Mouse (Mus musculus) heart, adult 18-20 months (tissue): Measurements from ENCODE around the gene Mki67. TPM values are rescaled to one million over a fixed set of nuclear protein-coding genes. Genes with fewer than 3 reads are reported as not detected.

Source experiments
- DNase-seq, 2 experiments: peaks; one replicate each; pipeline ENCODE4 v3.0.0; 2021 to 2022; ENCODE audit warnings: mixed read lengths in 1 of 2
- total RNA-seq, 2 experiments: library from RNA; stranded (reverse); gene quantifications; 2 replicates each; pipeline ENCODE4 v1.2.3; 2021

The Mki67 gene
- total RNA-seq, 2 experiments from 2014 or later: 1.4 to 1.8 TPM

DNA sequence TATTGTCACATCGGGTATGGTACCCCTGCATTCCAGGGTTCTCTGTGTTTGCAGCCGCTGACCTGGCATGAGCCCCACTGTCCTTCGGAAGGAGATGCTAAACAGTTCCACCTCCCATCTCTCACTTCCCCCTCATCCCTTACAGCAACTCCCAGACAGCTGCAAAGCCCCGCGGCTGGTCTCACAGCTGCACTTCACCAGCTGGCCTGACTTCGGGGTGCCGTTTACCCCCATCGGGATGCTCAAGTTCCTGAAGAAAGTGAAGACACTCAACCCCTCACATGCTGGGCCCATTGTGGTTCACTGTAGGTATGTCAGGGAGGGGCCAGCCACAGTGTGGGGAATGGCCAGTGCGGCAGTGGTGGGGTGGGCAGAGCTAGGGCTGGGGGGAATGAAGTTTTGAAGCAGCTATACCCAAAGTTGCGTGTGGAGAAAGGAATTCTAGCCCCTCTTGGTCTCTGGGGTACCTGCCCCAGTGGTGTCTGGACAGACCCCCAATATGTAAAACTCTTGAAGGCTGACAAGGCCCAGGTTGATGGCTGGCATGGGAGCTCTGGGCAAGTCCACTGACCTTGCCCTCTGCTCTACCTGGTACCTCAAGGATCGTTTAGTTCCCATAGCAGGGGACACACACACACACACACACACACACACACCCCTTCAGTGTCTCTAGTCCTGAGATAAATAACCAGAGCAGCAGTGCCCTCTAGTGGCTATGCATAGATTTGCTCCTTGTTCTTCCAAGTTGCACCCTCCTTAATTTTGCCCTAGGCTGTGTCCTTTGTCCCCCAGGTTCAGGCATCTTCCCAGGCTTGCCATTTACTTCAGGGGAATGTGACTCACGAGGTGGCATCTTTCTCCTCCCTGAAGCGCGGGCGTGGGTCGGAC is 47.1 kb downstream of the Mki67 start:
- peak; percentile 50 to 73 for DNase-seq

GRCm38 (mm10) chr7:135666314-135666713 is 49.8 kb downstream of the Mki67 start:
- no peak for DNase-seq

DNA sequence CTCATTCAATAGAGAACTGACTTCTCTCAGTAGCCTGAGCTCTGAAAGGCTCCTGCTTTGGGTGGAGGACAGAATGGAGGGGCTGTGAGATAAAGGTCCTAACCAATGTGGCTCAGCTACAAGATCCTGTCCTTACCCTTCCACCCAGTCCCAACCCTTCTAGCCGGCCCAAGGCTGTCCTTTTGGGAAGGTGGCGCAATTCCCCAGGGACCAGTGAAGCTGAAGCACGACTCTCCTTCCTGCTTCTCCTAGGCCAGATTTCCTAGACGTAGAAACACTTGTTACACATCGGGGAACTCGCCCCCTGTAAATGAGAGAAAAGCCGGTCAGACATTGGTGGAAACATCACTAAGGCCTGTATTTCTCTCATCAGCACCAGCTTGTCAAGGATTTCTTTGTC is 52.0 kb downstream of the Mki67 start:
- DNase-seq: no peak

DNA sequence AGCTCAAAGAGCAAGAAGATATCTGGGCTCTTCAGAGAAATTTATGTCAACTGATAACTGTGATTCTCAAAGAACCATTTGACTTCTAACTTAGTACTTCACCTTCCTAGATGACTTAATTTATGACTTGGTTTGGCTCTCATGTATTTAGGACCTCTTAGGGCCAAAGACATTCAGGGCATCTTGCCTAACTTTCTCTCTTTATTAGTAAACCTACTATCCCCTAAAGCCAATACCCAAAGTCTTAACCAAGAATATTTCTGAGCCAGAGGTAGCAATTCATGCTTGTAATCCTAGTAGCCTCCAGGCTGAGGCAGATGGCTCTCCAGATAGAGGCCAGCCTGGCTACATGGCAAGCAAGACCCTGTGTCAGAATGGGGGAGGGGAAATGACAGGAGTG is 55.8 kb downstream of the Mki67 start:
- no peak for DNase-seq

GRCm38 (mm10) chr7:135659314-135659935 is 56.7 kb downstream of the Mki67 start:
- DNase-seq: no peak

GRCm38 (mm10) chr7:135658150-135658549 is 58.0 kb downstream of the Mki67 start:
- no peak for DNase-seq

GRCm38 (mm10) chr7:135655113-135655512 is 61.0 kb downstream of the Mki67 start:
- DNase-seq: peak in 1 of 2 experiments; percentile 40

- DNase-seq: no peak
Measured at GRCm38 (mm10) chr7:135654288-135654687, 61.9 kb downstream of the Mki67 start.

DNA sequence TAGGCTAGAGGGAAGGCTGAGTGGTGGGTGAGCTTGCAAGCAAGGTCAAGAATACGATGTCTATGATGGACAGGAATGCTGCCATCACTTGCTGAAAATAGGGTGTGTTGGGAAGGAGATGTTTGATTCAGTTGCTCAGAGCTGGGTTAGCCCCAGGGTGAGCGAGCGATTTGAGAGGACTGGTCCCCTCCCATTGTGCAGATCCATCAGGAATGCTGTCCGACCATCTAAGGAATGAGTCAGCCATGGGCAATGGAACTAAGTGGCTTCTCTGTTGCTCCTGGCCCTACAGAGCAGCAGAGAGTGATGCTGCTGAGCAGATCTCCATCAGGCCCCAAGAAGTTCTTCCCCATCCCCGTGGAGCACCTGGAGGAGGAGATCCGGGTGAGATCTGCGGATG is 62.6 kb downstream of the Mki67 start:
- DNase-seq: no peak

- no peak for DNase-seq
Measured at GRCm38 (mm10) chr7:135652781-135653180, 63.4 kb downstream of the Mki67 start.

DNA sequence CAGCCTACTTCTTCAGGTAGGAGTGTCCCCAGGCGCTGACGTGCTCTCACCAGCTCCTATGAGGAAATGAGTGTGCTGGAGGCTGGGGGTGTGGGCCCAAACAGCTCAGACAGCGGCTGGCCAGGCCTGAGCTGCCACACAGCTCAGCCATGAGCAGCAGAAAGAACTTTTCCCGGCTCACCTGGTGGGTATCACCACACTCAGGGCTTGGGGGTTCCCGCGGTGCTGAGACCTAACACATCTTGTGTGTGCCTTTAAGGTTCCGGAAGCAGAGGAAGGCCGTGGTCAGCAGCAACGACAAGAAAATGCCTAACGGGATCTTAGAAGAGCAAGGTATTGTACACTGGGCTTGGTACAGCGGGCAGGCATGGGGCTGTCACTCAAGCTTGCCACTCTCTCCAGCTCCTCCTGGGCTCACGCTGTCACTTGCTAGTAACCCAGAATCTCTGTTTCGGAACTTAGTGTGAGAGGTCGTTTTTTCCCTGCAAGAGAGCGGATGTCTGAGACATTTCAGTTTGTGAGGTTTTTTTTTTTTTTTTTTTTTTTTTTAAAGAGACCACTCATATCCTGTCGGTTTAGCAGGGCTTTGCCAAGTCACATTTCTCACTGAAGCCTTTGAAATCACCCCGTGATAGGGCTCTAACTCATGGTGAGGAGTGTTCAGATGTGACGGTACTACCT is 64.2 kb downstream of the Mki67 start:
- DNase-seq: peak; percentile 53 to 62

DNA sequence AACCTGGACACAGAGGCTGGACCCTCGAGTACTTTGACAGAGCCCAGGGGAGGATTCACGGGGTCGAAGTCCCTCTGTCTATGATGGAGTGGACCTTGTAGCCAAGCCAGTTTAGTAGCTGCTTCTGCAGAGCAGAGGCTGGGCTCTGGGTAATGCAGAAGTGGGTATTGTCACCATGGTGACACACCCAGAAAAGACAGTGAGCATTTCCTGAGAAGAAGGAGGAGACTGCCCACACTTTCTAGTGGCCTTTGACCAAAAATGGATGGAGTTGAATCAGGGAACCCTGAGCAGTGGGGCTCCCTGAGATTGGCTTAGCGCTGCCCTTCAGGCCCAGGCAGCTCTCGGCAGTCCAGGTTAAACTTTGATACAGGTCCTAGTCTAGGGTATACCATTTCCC is 66.1 kb downstream of the Mki67 start:
- peak in 1 of 2 experiments; percentile 51 for DNase-seq

DNA sequence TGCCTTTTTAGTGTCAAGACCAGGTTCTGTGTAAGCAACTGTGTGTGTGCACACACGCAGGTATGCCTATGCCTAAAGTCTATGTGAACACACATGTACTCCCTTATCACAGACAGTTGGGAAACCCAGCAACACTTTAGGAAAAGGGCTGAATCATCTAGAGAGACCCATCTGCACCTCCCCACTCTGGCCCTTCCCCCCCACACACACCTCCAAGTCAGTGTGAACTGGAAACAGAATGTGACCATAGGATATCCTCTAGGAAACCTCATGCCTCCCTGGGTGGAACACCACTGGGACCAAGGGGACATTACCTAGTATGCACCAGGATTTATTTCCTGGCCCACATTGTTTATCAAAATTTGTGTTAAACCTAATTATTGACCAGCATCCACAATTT is 66.9 kb downstream of the Mki67 start:
- no peak for DNase-seq

DNA sequence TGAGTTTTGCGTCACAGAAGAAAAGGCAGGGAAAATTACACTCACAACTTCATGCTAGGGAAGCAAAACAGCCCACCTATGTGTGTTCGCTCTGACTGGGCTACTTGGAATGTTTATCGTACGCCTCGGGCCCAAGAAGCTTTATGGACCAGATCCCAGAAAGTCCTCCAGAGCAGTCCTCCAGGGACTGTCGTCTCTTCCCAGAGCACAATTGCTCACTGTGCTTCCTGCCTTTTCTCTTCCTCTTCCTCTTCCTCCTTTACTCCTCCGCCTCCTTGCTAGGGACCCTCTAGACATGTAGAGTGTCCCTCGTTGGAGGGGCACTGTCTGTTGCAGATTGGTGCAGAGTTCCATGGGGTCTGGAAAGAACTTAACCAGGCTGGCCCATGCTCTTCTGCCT is 67.3 kb downstream of the Mki67 start:
- peak; percentile 25 to 31 for DNase-seq

- no peak for DNase-seq
Measured at GRCm38 (mm10) chr7:135646976-135647375, 69.2 kb downstream of the Mki67 start.

- no peak for DNase-seq
Measured at GRCm38 (mm10) chr7:135644452-135644851, 71.7 kb downstream of the Mki67 start.

GRCm38 (mm10) chr7:135641698-135642507 is 74.3 kb downstream of the Mki67 start:
- peak; percentile 34 to 50 for DNase-seq

Other genes starting within 250 kb of the Mki67 start
- gene Clrn3, start 187.7 kb downstream of the Mki67 start, total RNA-seq: not detected
- gene Ptpre, start 178.9 kb downstream of the Mki67 start, total RNA-seq: 1 to 10 TPM; 2.2 to 2.9 TPM